Mouse (Mus musculus) brain, embryonic 14.5 days (tissue): ENCODE results near the gene Selenon. TPM values are rescaled to one million over a fixed set of nuclear protein-coding genes. Genes with fewer than 3 reads are reported as not detected.

Experiments used
- DNase-seq: peaks from one replicate; pipeline ENCODE4 v3.0.0-alpha.2; 2011; ENCODE audit warnings: low read depth
- CTCF ChIP-seq: fragments of 200-500 bp; IDR thresholded peaks from 2 replicates; pipeline ENCODE4 v1.5.1; 2012; ENCODE audit warnings: inconsistent platforms, mild to moderate bottlenecking, moderate library complexity, borderline replicate concordance; ENCODE audit not compliant: insufficient read depth, insufficient read length; ENCODE audit errors: extremely low read depth
- POLR2A ChIP-seq: fragments of 200-500 bp; IDR thresholded peaks from 2 replicates; pipeline ENCODE4 v1.6.1; 2012; ENCODE audit warnings: mild to moderate bottlenecking, inconsistent platforms, borderline replicate concordance; ENCODE audit not compliant: poor library complexity, insufficient read depth, insufficient read length, severe bottlenecking; ENCODE audit errors: extremely low read depth
- polyA plus RNA-seq: library from polyadenylated mRNA; depleted of rRNA; stranded (reverse); fragments of >200 nt; gene quantifications from 2 replicates; pipeline ENCODE4 v1.2.3, GENCODE M21; 2012

Gene Selenon
- polyA plus RNA-seq, 1 experiment = 55.6 TPM

GRCm38 (mm10) chr4:134588287-134588686 lies 36.3 kb upstream of the Selenon start:
- no peak for DNase-seq
- TF ChIP-seq POLR2A (no peak), CTCF (no peak)

- DNase-seq = no peak
- TF ChIP-seq CTCF (no peak), POLR2A (no peak)
Observed at GRCm38 (mm10) chr4:134587636-134588197, 35.8 kb upstream of the Selenon start.

GRCm38 (mm10) chr4:134586631-134587030 lies 34.7 kb upstream of the Selenon start:
- no peak for DNase-seq
- no peak for TF ChIP-seq POLR2A
- no peak for TF ChIP-seq CTCF

GRCm38 (mm10) chr4:134586126-134586525 lies 34.2 kb upstream of the Selenon start:
- TF ChIP-seq CTCF (no peak), POLR2A (no peak)
- DNase-seq = no peak

- no peak for TF ChIP-seq POLR2A
- peak; percentile 39; the same call in 1 of the 2 replicates for TF ChIP-seq CTCF
- no peak for DNase-seq
Observed at GRCm38 (mm10) chr4:134583513-134583912, 31.5 kb upstream of the Selenon start.

- TF ChIP-seq POLR2A = no peak
- TF ChIP-seq CTCF = no peak
- DNase-seq = peak; percentile 65
Observed at GRCm38 (mm10) chr4:134581365-134581764, 29.4 kb upstream of the Selenon start.

- DNase-seq = peak; percentile 88
- TF ChIP-seq CTCF = no peak
Observed at GRCm38 (mm10) chr4:134580351-134581148, 28.6 kb upstream of the Selenon start.

- DNase-seq = no peak
- TF ChIP-seq CTCF (no peak), POLR2A (no peak)
Observed at GRCm38 (mm10) chr4:134579620-134580019, 27.7 kb upstream of the Selenon start.

GRCm38 (mm10) chr4:134579212-134579611 lies 27.2 kb upstream of the Selenon start:
- TF ChIP-seq CTCF (peak; percentile 29; the same call in 1 of the 2 replicates), POLR2A (no peak)
- DNase-seq = no peak

GRCm38 (mm10) chr4:134578407-134578806 lies 26.4 kb upstream of the Selenon start:
- no peak for TF ChIP-seq CTCF
- TF ChIP-seq POLR2A = no peak
- peak; percentile 75 for DNase-seq

GRCm38 (mm10) chr4:134577281-134577680 lies 25.3 kb upstream of the Selenon start:
- TF ChIP-seq CTCF (no peak), POLR2A (no peak)
- no peak for DNase-seq

- no peak for TF ChIP-seq POLR2A
Observed at GRCm38 (mm10) chr4:134575486-134575885, 23.5 kb upstream of the Selenon start.

More at GRCm38 (mm10) chr4:134575486-134575885, 23.5 kb upstream of the Selenon start:
- DNase-seq = no peak
